Mouse (Mus musculus) liver, embryonic 16.5 days (tissue): Measurements from ENCODE around the gene Rasgrf2. TPM values are rescaled to one million over a fixed set of nuclear protein-coding genes. Genes with fewer than 3 reads are reported as not detected.

Experiments used
- ATAC-seq: fragments of 200-750 bp; cut with Nextera tagmentation; 2 replicates; pipeline ENCODE4 v1.8.0; 2017; ENCODE audit warnings: low read depth, mild to moderate bottlenecking, moderate number of reproducible peaks, moderate library complexity
- H3K27ac ChIP-seq: fragments of 300-500 bp; sonication (generic); 2 replicates; pipeline ENCODE4 v1.5.1; 2014; ENCODE audit warnings: mild to moderate bottlenecking, low read length
- H3K27me3 ChIP-seq: fragments of 300-500 bp; sonication (generic); 2 replicates; pipeline ENCODE4 v1.6.1; 2014; ENCODE audit warnings: low read depth, low read length, mixed read lengths; ENCODE audit not compliant: control insufficient read depth, insufficient read depth
- H3K36me3 ChIP-seq: fragments of 300-500 bp; sonication (generic); 2 replicates; pipeline ENCODE4 v1.6.1; 2014; ENCODE audit warnings: mild to moderate bottlenecking; ENCODE audit not compliant: control insufficient read depth, insufficient read depth
- H3K4me1 ChIP-seq: fragments of 300-500 bp; sonication (generic); 2 replicates; pipeline ENCODE4 v1.6.1; 2014; ENCODE audit warnings: low read depth, low read length, mixed read lengths; ENCODE audit not compliant: control insufficient read depth
- H3K4me2 ChIP-seq: fragments of 300-500 bp; sonication (generic); 2 replicates; pipeline ENCODE4 v1.6.1; 2014; ENCODE audit warnings: low read depth, low read length, mixed read lengths
- H3K4me3 ChIP-seq: fragments of 300-500 bp; sonication (generic); 2 replicates; pipeline ENCODE4 v1.5.1; 2014; ENCODE audit warnings: low read depth, mild to moderate bottlenecking, low read length
- H3K9ac ChIP-seq: fragments of 300-500 bp; sonication (generic); 2 replicates; pipeline ENCODE4 v1.6.1; 2014; ENCODE audit warnings: low read depth, low read length
- H3K9me3 ChIP-seq: fragments of 300-500 bp; sonication (generic); replicated peaks from 2 replicates; pipeline ENCODE4 v1.6.1; 2016; ENCODE audit warnings: low read length; ENCODE audit not compliant: control insufficient read depth
- WGBS: fragments of 180-500 bp; shearing (Covaris S2); extraction: QIAGEN DNeasy Blood & Tissue Kit; methylation state at CpG from one replicate; pipeline ENCODE4 v1.1.7; 2014; ENCODE audit not compliant: insufficient replicate concordance; 5-methylcytosine and 5-hydroxymethylcytosine counted together
- polyA plus RNA-seq: library from polyadenylated mRNA; unstranded; fragments of >200 nt; fragmentation: Nextera tagmentation; extraction: Ambion mirVana; gene quantifications from 2 replicates; pipeline ENCODE4 v1.2.1, GENCODE M21; 2015

Rasgrf2 gene
- polyA plus RNA-seq, 1 experiment from 2014 or later = 0.02 TPM

- ATAC-seq = no peak
- Histone ChIP-seq H3K9ac (no peak overlapping the region), H3K4me3 (no peak overlapping the region), H3K9me3 (no peaks in the 10 kb centered on the region), H3K27me3 (no peaks in the 10 kb centered on the region), H3K36me3 (no peaks in the 10 kb centered on the region), H3K4me2 (no peak overlapping the region), H3K4me1 (no peaks in the 10 kb centered on the region), H3K27ac (no peak overlapping the region)
- WGBS = 20% methylated on average over 1 of the region's 1 CpGs
These were observed 192.6 kb downstream of the Rasgrf2 start for GRCm38 (mm10) chr13:91938826-91939225.

DNA sequence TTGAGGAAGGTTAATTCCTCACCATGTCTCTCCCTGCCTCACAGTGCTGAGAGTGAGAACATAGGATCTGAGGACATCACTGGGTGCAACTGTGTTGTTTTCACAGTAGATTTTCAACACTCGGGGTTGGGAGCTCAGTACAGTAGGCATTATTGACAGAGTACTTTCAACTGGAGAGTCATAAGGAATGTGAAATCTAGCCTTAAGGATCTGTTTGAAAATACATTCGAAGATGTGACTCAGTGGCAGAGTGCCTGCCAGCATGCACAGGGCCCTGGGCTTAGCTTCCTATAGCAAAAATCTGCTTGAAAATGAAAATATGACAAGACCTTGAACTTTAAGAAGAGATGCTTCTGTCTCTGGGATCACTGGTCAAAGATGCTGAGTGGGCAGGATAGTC lies 194.2 kb downstream of the Rasgrf2 start:
- no peaks in the 10 kb centered on the region for H3K4me1 ChIP-seq
- no peaks in the 10 kb centered on the region for H3K36me3 ChIP-seq
- no peak overlapping the region for H3K27ac ChIP-seq
- no peak for ATAC-seq
- no peak overlapping the region for H3K4me2 ChIP-seq
- no peaks in the 10 kb centered on the region for H3K27me3 ChIP-seq
- H3K4me3 ChIP-seq = no peak overlapping the region
- 55% methylated on average over 2 of the region's 2 CpGs for WGBS
- H3K9ac ChIP-seq = no peak overlapping the region
- no peaks in the 10 kb centered on the region for H3K9me3 ChIP-seq

DNA sequence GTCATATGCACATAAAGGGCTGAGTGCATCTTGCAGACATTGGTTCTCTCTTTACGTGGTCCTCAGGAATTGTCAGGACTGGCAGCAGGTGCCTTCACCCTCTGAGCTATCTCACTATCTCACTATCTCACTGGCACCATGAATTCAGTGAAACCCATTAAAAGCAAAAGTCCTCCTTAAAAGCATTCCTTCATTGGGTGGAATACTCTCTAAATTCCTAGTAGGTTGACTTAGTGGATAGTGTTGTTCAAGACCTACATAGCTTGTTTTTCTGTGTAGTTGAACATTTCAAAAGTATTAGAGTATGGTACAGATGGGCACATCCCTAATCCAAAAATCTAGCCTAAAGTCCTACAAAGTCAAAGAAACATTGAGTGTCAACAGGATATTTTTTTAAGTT lies 199.3 kb downstream of the Rasgrf2 start:
- H3K27me3 ChIP-seq = no peaks in the 10 kb centered on the region
- H3K9ac ChIP-seq = no peak overlapping the region
- no peak overlapping the region for H3K4me2 ChIP-seq
- ATAC-seq = no peak
- H3K36me3 ChIP-seq = no peaks in the 10 kb centered on the region
- no peaks in the 10 kb centered on the region for H3K9me3 ChIP-seq
- 55% methylated on average over 1 of the region's 1 CpGs for WGBS
- no peak overlapping the region for H3K27ac ChIP-seq
- no peaks in the 10 kb centered on the region for H3K4me1 ChIP-seq
- no peak overlapping the region for H3K4me3 ChIP-seq

GRCm38 (mm10) chr13:91929943-91930726 lies 201.3 kb downstream of the Rasgrf2 start:
- no peaks in the 10 kb centered on the region for H3K4me1 ChIP-seq
- H3K4me2 ChIP-seq = no peak overlapping the region
- WGBS = 54% methylated on average over 7 of the region's 7 CpGs
- no peak overlapping the region for H3K27ac ChIP-seq
- ATAC-seq = no peak
- no peak overlapping the region for H3K9ac ChIP-seq
- H3K4me3 ChIP-seq = no peak overlapping the region
- no peaks in the 10 kb centered on the region for H3K36me3 ChIP-seq
- no peaks in the 10 kb centered on the region for H3K9me3 ChIP-seq
- H3K27me3 ChIP-seq = no peaks in the 10 kb centered on the region

GRCm38 (mm10) chr13:91928605-91929389 lies 202.7 kb downstream of the Rasgrf2 start:
- H3K9me3 ChIP-seq = no peaks in the 10 kb centered on the region
- no peaks in the 10 kb centered on the region for H3K36me3 ChIP-seq
- WGBS = 37% methylated on average over 4 of the region's 4 CpGs
- H3K27ac ChIP-seq = no peak overlapping the region
- no peaks in the 10 kb centered on the region for H3K4me1 ChIP-seq
- H3K9ac ChIP-seq = no peak overlapping the region
- H3K4me3 ChIP-seq = no peak overlapping the region
- no peak overlapping the region for H3K4me2 ChIP-seq
- H3K27me3 ChIP-seq = no peaks in the 10 kb centered on the region
- no peak for ATAC-seq

- Histone ChIP-seq H3K4me3 (no peak overlapping the region), H3K4me2 (no peak overlapping the region), H3K9me3 (no peaks in the 10 kb centered on the region), H3K4me1 (no peaks in the 10 kb centered on the region), H3K27me3 (no peaks in the 10 kb centered on the region), H3K9ac (no peak overlapping the region), H3K36me3 (no peaks in the 10 kb centered on the region), H3K27ac (no peak overlapping the region)
- no peak for ATAC-seq
- 40% methylated on average over 3 of the region's 3 CpGs for WGBS
These were observed 210.4 kb downstream of the Rasgrf2 start for GRCm38 (mm10) chr13:91921010-91921409.

DNA sequence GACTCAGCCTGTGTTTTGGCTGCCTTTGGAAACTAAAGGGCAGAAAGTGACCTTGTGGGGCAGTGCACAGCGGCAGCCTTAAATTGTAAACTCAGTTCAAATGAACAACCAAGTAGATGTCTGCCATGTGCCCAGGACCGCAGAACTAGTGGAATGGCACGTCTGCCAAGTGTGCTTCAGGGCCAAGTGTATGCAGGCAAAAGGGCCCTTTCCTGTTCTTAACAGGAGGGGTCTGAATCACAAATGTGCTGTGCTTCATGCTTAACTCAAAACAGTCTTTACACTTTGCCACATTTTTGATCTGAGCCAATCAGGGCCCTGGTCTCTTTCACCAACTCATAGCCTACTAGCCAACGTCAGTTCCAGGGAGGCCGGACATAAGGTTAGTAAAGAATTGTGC lies 212.7 kb downstream of the Rasgrf2 start:
- H3K4me2 ChIP-seq = no peak overlapping the region
- no peaks in the 10 kb centered on the region for H3K9me3 ChIP-seq
- no peak overlapping the region for H3K4me3 ChIP-seq
- H3K36me3 ChIP-seq = no peaks in the 10 kb centered on the region
- no peak overlapping the region for H3K9ac ChIP-seq
- H3K27me3 ChIP-seq = no peaks in the 10 kb centered on the region
- no peak overlapping the region for H3K27ac ChIP-seq
- no peak for ATAC-seq
- no peaks in the 10 kb centered on the region for H3K4me1 ChIP-seq
- 77% methylated on average over 5 of the region's 5 CpGs for WGBS

DNA sequence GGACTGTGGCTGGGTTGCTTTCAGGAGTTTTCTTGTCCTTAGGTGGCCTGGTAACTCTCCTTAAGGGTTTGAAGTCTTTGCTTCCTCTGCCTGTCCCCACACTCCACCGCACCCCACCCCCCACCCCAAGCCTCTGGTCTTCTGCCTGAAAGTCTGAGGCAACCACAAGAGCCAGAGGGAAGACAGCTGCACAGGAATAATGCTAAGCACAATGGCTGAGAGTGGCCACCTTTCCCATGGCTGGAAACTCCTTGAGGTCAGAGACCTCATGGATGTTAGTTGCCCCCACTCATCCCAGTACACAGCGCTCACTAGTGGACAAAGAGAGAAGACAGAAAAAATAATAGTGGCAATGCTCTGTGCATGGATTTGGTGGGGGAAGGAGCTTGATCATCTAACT lies 213.6 kb downstream of the Rasgrf2 start:
- no peak overlapping the region for H3K9ac ChIP-seq
- no peaks in the 10 kb centered on the region for H3K27me3 ChIP-seq
- no peaks in the 10 kb centered on the region for H3K4me1 ChIP-seq
- H3K4me2 ChIP-seq = no peak overlapping the region
- H3K36me3 ChIP-seq = no peaks in the 10 kb centered on the region
- 62% methylated on average over 2 of the region's 2 CpGs for WGBS
- no peaks in the 10 kb centered on the region for H3K9me3 ChIP-seq
- no peak for ATAC-seq
- H3K27ac ChIP-seq = no peak overlapping the region
- H3K4me3 ChIP-seq = no peak overlapping the region

DNA sequence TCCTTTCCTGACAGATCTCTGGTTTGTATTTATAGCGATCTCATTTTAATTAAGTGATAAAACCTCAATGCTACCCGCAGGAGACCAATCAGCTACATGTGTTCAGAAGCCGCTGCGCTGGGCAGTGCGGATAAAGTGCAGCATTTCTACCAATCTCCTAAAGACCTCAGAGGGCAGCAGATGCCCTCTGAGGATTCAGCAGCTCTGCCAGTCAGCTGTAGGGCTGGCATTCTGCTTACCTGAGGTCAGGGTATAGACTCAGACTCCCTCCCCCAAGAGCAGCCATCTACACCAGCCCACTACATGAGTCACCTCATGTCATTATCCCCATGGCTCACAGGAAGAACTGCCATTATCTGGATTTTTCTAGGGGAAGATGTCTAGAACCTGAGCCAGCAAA lies 215.1 kb downstream of the Rasgrf2 start:
- ATAC-seq = no peak
- Histone ChIP-seq H3K9me3 (no peaks in the 10 kb centered on the region), H3K4me3 (no peak overlapping the region), H3K27me3 (no peaks in the 10 kb centered on the region), H3K4me2 (no peak overlapping the region), H3K4me1 (no peaks in the 10 kb centered on the region), H3K27ac (no peak overlapping the region), H3K36me3 (no peaks in the 10 kb centered on the region), H3K9ac (no peak overlapping the region)
- 76% methylated on average over 5 of the region's 5 CpGs for WGBS
